Mouse (Mus musculus) left cerebral cortex, postnatal 10 days (tissue): Measurements from ENCODE around the gene Ccser1. TPM values are rescaled to one million over a fixed set of nuclear protein-coding genes. Genes with fewer than 3 reads are reported as not detected.

Experiments
- DNase-seq, 2 experiments: peaks; one replicate each; pipeline ENCODE4 v3.0.0; 2021 to 2022; ENCODE audit warnings: low spot score in 2 of 2, mixed read lengths in 1 of 2; ENCODE audit errors: extremely low spot score in 1 of 2
- intact Hi-C: fragments of 180-260 bp; cut with DNase I; formaldehyde crosslinking; loops from one replicate; pipeline ENCODE4 v1.15.1; 2025
- total RNA-seq, 2 experiments: library from RNA; stranded (reverse); gene quantifications; 2 replicates each; pipeline ENCODE4 v1.2.3; 2021

Gene Ccser1
- 10 to 100 TPM; 31.5 to 31.8 TPM for total RNA-seq

DNA sequence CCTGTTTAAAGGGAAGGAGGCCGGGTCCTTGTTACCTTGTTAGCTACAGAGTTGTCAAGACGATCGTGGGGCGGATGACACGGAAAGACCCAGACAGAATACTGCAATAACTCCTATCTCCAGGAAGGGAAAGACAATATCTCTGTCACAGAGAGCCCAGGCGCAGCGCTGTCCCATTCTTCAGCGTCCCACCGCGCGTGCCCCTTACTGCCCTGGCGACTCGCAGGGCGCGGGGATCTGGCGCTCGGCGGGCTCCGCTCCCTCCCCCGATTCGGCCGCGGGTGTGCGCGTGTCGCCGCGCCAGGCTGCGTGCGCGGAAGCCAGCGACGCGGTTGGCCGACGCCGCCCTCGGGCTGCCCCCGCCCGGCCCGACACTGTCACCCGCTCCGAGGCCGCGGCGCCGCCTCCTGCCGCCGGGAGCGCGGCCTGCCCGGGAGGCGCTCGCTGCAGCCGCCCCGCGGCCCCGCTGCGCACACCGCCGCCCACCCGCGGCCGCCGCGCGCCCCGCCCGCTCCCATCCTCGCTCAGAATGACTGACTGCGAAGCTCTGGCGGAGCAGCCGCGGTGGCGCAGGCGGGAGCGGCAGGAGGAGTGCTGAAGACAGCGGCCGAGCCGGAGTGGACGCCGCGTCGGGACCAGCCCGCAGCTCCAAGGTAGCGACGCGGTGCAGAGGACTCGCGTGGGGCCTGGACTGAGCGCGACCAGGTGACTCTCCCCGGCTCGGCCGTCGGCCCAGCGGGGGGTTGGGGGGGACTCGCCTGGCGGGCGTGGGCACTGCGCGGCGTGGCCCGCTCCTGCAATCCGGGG, at the start of gene Ccser1:
Ccser1 (plus strand) TSS at position 376 of the 807 bp plus-strand sequence.
- intact Hi-C loops: loop anchor here (5.0 to 10.0 kb wide), 3 partner anchors 117 to 195 kb away; no protein-coding TSS in a partner anchor
- DNase-seq: peak; percentile 27 to 82

GRCm38 (mm10) chr6:61136436-61136835, 43.7 kb upstream of the Ccser1 start:
- DNase-seq: no peak
- intact Hi-C loops: no loop called here

- intact Hi-C loops: no loop called here
- DNase-seq: no peak
These were observed 37.1 kb upstream of the Ccser1 start for GRCm38 (mm10) chr6:61143031-61143430.

DNA sequence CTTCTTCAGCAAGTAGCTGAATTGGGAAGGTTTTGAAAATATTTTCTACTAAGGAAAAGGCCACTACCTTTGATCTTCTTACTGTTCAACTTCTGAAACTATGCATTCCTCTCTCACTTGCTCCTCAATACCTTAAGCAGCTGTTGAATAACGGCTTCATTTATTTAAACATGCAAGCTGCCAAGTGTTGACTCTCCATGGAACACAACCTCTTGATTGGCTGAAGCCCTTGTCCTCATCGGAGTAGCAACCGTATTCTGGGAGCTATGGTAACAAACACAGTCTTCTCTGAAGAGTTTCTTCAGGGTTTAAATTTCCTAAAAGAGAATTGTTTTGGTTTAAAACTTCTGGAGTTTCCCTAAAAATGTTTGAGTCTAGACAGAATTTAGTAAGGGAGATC, 27.2 kb upstream of the Ccser1 start:
- intact Hi-C loops: no loop called here
- DNase-seq: no peak

GRCm38 (mm10) chr6:61154654-61155053, 25.5 kb upstream of the Ccser1 start:
- intact Hi-C loops: no loop called here
- no peak for DNase-seq

GRCm38 (mm10) chr6:61155059-61155629, 25.0 kb upstream of the Ccser1 start:
- intact Hi-C loops: no loop called here

DNA sequence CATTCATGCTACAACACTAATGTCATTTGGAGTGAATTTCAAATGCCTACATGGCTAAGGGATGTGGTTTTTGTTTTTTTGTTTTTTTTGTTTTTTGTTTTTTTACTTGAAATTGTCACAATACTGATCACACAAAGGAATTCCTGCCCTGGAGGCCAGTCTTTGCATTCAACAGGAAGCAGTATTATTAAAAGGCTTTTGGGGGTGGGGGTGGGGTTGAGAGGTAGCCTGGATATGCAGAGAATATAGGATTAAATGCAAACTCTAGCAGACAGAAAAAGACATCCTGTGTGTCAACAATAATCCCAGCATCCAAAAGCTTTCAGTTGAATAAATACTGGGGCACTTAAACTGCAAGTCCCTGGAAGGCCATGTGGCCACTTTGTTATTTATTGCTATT, 24.4 kb upstream of the Ccser1 start:
- intact Hi-C loops: no loop called here
- DNase-seq: no peak

More at GRCm38 (mm10) chr6:61155059-61155629, 25.0 kb upstream of the Ccser1 start:
- no peak for DNase-seq

- intact Hi-C loops: no loop called here
- DNase-seq: no peak
These were observed 18.0 kb upstream of the Ccser1 start for GRCm38 (mm10) chr6:61162117-61162516.

DNA sequence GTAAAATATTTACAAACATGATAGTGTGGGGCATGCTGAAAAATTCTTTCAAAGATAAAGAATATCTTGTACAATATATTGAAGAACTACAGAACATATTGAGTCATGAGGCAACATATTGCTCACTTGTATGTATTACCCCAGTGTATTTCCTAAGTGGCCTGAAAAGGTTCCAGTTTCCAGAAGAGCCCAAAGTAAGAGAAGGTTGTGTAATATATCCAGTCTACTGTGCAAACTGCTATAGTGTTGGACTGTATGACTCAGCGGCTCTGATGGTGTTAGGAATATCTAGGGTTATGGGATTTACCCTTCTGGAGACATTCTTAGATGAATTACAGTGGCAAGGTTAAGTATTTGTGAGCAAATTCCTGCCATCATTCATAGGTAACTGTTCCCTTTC, 13.2 kb upstream of the Ccser1 start:
- intact Hi-C loops: no loop called here
- no peak for DNase-seq

DNA sequence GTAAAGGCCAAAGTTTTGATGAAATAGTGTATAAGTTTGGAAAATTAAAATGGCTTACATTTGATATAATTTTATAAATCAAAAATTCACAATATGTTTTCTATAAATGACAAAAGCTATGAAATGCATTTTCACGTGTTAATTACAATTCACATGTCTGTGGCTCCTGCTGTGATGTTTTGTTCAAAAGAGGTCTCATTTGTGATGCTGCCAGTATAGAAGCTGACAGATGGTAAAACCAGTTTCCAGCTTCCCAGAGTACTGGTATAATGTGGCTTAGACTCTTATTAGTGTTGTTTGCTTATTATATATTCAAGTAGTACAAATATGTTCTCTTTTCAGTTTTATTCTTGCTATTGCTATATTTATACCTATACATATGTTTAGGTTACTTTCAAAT, 4.0 kb upstream of the Ccser1 start:
- no peak for DNase-seq

GRCm38 (mm10) chr6:61177476-61177875, 2.6 kb upstream of the Ccser1 start:
- intact Hi-C loops: loop anchor here (10.0 kb wide), 1 partner anchor 193 kb away; no protein-coding TSS in a partner anchor

More for the DNA sequence above, 4.0 kb upstream of the Ccser1 start:
- intact Hi-C loops: loop anchor here (10.0 kb wide), 1 partner anchor 191 kb away; no protein-coding TSS in a partner anchor

DNA sequence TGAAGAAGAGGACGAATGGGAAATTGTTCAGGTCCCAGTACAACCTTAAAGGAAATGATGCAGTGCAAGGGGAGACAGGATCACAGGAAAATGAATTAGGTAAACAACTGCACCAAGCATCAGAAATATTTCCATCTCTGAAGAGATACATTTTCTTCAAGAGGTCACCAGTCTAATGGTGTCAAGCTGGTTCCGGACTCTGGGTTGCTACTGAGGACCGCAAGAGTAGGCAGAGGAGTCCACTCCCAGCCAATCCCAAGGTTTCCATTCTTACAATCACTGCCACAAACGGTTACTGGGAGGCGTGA, 529 bp upstream of the Ccser1 start:
- DNase-seq: no peak
- intact Hi-C loops: loop anchor here (10.0 kb wide), 1 partner anchor 195 kb away; no protein-coding TSS in a partner anchor

More at GRCm38 (mm10) chr6:61177476-61177875, 2.6 kb upstream of the Ccser1 start:
- DNase-seq: no peak

DNA sequence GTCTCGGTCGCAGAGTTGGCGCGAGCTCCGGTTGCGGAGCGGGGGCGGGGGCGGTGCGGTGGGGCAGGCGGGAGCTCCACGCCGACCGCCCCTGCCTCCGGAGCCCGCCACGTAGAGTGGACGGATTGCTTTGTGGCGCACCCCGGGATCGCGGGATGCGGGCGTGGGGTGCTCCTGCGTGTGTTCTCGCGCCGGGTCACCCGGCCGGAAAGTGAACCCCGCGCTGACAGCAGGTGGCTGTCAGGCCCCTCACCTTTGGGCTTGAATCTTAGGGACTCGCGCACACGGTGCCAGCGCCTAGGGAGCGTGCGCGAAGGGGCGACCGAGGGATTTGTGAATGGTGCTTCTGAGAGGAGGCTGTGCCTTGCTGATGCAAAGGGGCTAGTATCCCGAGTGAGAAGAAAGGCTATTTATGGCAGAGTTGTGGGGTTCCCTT, 650 bp downstream of the Ccser1 start:
- DNase-seq: peak in 1 of 2 experiments; percentile 17
- intact Hi-C loops: loop anchor here (5.0 kb wide), 2 partner anchors 117 to 118 kb away; no protein-coding TSS in a partner anchor

DNA sequence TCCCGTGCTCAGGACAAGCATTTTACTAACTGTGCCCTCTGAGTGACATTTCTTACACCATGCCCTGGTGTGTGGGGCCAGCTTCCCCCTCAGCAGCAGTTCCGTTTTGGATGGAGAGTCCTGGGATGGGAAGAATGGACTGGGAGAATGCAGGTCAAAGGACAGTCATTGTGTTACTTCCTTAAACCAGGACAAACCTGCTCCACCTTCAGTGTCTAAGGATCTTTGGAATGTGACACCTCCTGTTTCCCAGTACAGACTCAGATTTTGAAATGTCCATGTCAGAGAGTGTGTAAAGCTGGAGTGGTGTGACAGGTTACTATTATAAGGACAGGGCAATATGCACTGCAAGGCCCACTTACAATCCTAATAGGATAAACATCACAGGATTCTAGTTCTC, 8.9 kb downstream of the Ccser1 start:
- no peak for DNase-seq
- intact Hi-C loops: no loop called here

GRCm38 (mm10) chr6:61191597-61192386, 11.7 kb downstream of the Ccser1 start:
- no peak for DNase-seq
- intact Hi-C loops: no loop called here

DNA sequence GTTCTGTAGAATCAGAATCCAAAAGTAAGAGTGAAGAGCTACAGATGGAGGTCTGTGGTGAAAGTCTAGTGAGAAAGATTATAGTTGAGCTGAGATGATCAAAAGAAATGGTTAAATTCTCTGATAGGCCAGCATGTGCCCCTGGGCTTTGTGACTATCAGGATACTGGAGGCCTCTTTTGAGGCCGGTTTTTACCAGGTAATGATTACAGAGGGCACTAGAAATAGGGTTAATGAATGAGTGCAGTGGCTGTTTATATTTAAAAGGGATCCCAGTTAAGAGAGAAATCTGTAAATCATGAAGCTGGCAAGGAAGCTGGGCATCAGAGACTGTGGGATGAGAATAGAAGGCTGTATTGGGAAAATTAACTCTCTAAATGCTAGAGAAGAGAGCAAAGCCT, 23.2 kb downstream of the Ccser1 start:
- no peak for DNase-seq
- intact Hi-C loops: no loop called here

- intact Hi-C loops: no loop called here
- no peak for DNase-seq
These were observed 25.9 kb downstream of the Ccser1 start for GRCm38 (mm10) chr6:61206042-61206441.

- no peak for DNase-seq
- intact Hi-C loops: no loop called here
These were observed 26.5 kb downstream of the Ccser1 start for GRCm38 (mm10) chr6:61206619-61207018.

DNA sequence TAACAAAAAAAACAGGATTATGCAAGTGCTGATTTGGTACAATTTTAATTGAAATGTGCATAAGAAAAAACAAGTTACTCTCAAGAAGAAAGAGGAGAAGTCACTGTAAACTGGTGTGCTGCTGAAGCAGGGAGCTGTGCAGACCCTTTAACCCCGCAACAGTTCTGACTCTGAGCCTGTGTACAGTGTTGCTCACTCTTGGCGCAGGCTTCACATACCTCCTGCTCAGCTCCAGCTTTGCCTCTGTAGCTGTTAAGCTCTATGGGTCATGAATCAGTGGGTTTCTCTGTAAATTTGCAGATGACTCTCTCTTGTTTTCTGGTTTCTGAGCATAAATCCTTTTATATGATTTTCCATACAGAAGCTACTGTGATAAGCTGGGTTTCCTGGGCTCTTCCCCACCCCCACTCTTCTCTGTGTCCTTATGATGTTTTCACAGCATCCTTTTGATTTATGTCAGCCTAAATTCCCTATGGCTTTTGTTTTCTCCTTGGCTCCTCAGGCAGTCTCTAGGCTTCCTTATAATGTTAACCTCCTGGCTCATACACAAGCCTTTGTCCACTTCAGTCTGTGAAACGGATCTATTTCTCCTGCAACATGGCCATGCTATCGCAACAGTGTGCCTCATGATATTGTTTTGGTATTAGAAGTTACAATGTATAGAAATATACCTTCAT, 30.1 kb downstream of the Ccser1 start:
- intact Hi-C loops: no loop called here
- DNase-seq: no peak
